Mouse (Mus musculus): ENCODE measurements around the gene Idua. TPM values are rescaled to one million over a fixed set of nuclear protein-coding genes. Genes with fewer than 3 reads are reported as not detected.
"Not testable (repeated sequence)": the region's sequence is repeated elsewhere in the genome, so short reads cannot be mapped to it uniquely, and the experiment has no call there.

Gene Idua
- 8.0 and 8.2 TPM in 2 replicates for polyA plus RNA-seq (2016; fragmentation: Nextera tagmentation; extraction: Ambion mirVana)

- Histone ChIP-seq H3K27ac (no peak within 1 kb of the TSS), H3K4me2 (replicated peaks) (peak within 1 kb of the TSS; percentile 81), H3K4me3 (peak within 1 kb of the TSS; percentile 84), H3K36me3 (peaks cover 27% of the 10 kb centered on the region), H3K9me3 (no peaks in the 10 kb centered on the region), H3K27me3 (replicated peaks) (no peaks in the 10 kb centered on the region), H3K4me1 (peaks cover 19% of the 10 kb centered on the region), H3K9ac (peak within 1 kb of the TSS; percentile 82)
- peak; percentile 56 for ATAC-seq (ENCODE audit: low FRiP score, low read depth)
- 12% methylated on average over 24 of the region's 24 CpGs for WGBS
Measured at GRCm38 (mm10) chr5:108659698-108660631, at the start of gene Idua. Gene Idua (plus strand): TSS chr5:108660331.

- no peaks in the 10 kb centered on the region for H3K9me3 ChIP-seq
- peaks cover 94% of the 10 kb centered on the region for H3K36me3 ChIP-seq
- no peaks in the 10 kb centered on the region for H3K27me3 ChIP-seq (replicated peaks)
- no peak overlapping the region for H3K4me2 ChIP-seq (replicated peaks)
- H3K4me1 ChIP-seq, result no peaks in the 10 kb centered on the region
- no peak overlapping the region for H3K9ac ChIP-seq
- ATAC-seq (ENCODE audit: low FRiP score, low read depth), result no peak
- 88% methylated on average over 1 of the region's 1 CpGs for WGBS
- H3K4me3 ChIP-seq, result no peak overlapping the region
- H3K27ac ChIP-seq, result no peak overlapping the region
Measured at GRCm38 (mm10) chr5:108610426-108610825, 49.7 kb upstream of the Idua start.

- no peak for ATAC-seq (ENCODE audit: low FRiP score, low read depth)
- Histone ChIP-seq H3K4me2 (replicated peaks) (no peak overlapping the region), H3K36me3 (peaks cover 58% of the 10 kb centered on the region), H3K27me3 (replicated peaks) (no peaks in the 10 kb centered on the region), H3K9me3 (no peaks in the 10 kb centered on the region), H3K9ac (no peak overlapping the region), H3K27ac (no peak overlapping the region), H3K4me3 (no peak overlapping the region), H3K4me1 (no peaks in the 10 kb centered on the region)
- 79% methylated on average over 2 of the region's 2 CpGs for WGBS
Measured at GRCm38 (mm10) chr5:108621870-108622269, 38.3 kb upstream of the Idua start.

- no peak overlapping the region for H3K4me2 ChIP-seq (replicated peaks)
- 93% methylated on average over 4 of the region's 4 CpGs for WGBS
- no peaks in the 10 kb centered on the region for H3K9me3 ChIP-seq
- peaks cover 18% of the 10 kb centered on the region for H3K4me1 ChIP-seq
- H3K27me3 ChIP-seq (replicated peaks), result no peaks in the 10 kb centered on the region
- no peak overlapping the region for H3K9ac ChIP-seq
- ATAC-seq (ENCODE audit: low FRiP score, low read depth), result no peak
- no peak overlapping the region for H3K4me3 ChIP-seq
- peaks cover 33% of the 10 kb centered on the region for H3K36me3 ChIP-seq
- H3K27ac ChIP-seq, result no peak overlapping the region
Measured at GRCm38 (mm10) chr5:108626050-108626660, 34.0 kb upstream of the Idua start.

GRCm38 (mm10) chr5:108628891-108629633 is 31.1 kb upstream of the Idua start:
- Histone ChIP-seq H3K9me3 (no peaks in the 10 kb centered on the region), H3K27ac (peak overlapping the region; percentile 79), H3K36me3 (peaks cover 7% of the 10 kb centered on the region), H3K4me2 (replicated peaks) (peak overlapping the region; percentile 89), H3K4me3 (peak overlapping the region; percentile 82), H3K4me1 (peaks cover 18% of the 10 kb centered on the region), H3K9ac (peak overlapping the region; percentile 89), H3K27me3 (replicated peaks) (no peaks in the 10 kb centered on the region)
- WGBS, result 2% methylated on average over 32 of the region's 32 CpGs
- ATAC-seq (ENCODE audit: low FRiP score, low read depth), result peak; percentile 84

GRCm38 (mm10) chr5:108629634-108630483 is 30.3 kb upstream of the Idua start, which contains the start of the genes Gak and Tmem175:
Gene Gak (minus strand): TSS chr5:108629755.
Gene Tmem175 (plus strand): TSS chr5:108629770.
- 1% methylated on average over 58 of the region's 58 CpGs for WGBS

GRCm38 (mm10) chr5:108633676-108634075 is 26.5 kb upstream of the Idua start:
- no peak for ATAC-seq (ENCODE audit: low FRiP score, low read depth)

More at GRCm38 (mm10) chr5:108629634-108630483, 30.3 kb upstream of the Idua start, which contains the start of the genes Gak and Tmem175:
- Histone ChIP-seq H3K27me3 (replicated peaks) (no peaks in the 10 kb centered on the region), H3K9ac (peak within 1 kb of the TSS; percentile 89), H3K4me3 (peak within 1 kb of the TSS; percentile 82), H3K4me2 (replicated peaks) (peak within 1 kb of the TSS; percentile 89), H3K4me1 (peaks cover 18% of the 10 kb centered on the region), H3K27ac (peak within 1 kb of the TSS; percentile 79), H3K36me3 (no peaks in the 10 kb centered on the region), H3K9me3 (no peaks in the 10 kb centered on the region)
- ATAC-seq (ENCODE audit: low FRiP score, low read depth), result peak; percentile 97

GRCm38 (mm10) chr5:108634088-108634487 is 26.0 kb upstream of the Idua start:
- not testable (repeated sequence) for H3K27me3 ChIP-seq (replicated peaks); H3K9me3 ChIP-seq; H3K36me3 ChIP-seq; H3K9ac ChIP-seq; H3K27ac ChIP-seq; H3K4me3 ChIP-seq; ATAC-seq (ENCODE audit: low FRiP score, low read depth); H3K4me2 ChIP-seq (replicated peaks); H3K4me1 ChIP-seq
- WGBS, result 74% methylated on average over 3 of the region's 3 CpGs

More at GRCm38 (mm10) chr5:108633676-108634075, 26.5 kb upstream of the Idua start:
- WGBS, result 94% methylated on average over 4 of the region's 4 CpGs
- no peaks in the 10 kb centered on the region for H3K27me3 ChIP-seq (replicated peaks)
- H3K27ac ChIP-seq, result no peak overlapping the region
- H3K9ac ChIP-seq, result no peak overlapping the region
- H3K9me3 ChIP-seq, result no peaks in the 10 kb centered on the region
- H3K36me3 ChIP-seq, result peaks cover 5% of the 10 kb centered on the region; the same call in 1 of the 2 replicates
- H3K4me2 ChIP-seq (replicated peaks), result no peak overlapping the region
- H3K4me1 ChIP-seq, result peaks cover 9% of the 10 kb centered on the region
- no peak overlapping the region for H3K4me3 ChIP-seq

GRCm38 (mm10) chr5:108636172-108636571 is 24.0 kb upstream of the Idua start:
- WGBS, result 84% methylated on average over 4 of the region's 4 CpGs
- Histone ChIP-seq H3K4me2 (replicated peaks) (no peak overlapping the region), H3K9me3 (no peaks in the 10 kb centered on the region), H3K27ac (no peak overlapping the region), H3K9ac (no peak overlapping the region), H3K4me3 (no peak overlapping the region), H3K27me3 (replicated peaks) (no peaks in the 10 kb centered on the region), H3K4me1 (no peaks in the 10 kb centered on the region), H3K36me3 (peaks cover 9% of the 10 kb centered on the region; the same call in 1 of the 2 replicates)
- ATAC-seq (ENCODE audit: low FRiP score, low read depth), result no peak

- Histone ChIP-seq H3K27me3 (replicated peaks) (no peaks in the 10 kb centered on the region), H3K36me3 (peaks cover 48% of the 10 kb centered on the region), H3K4me1 (no peaks in the 10 kb centered on the region), H3K9ac (no peak overlapping the region), H3K9me3 (no peaks in the 10 kb centered on the region), H3K27ac (no peak overlapping the region), H3K4me2 (replicated peaks) (no peak overlapping the region), H3K4me3 (no peak overlapping the region)
- no peak for ATAC-seq (ENCODE audit: low FRiP score, low read depth)
- WGBS, result 81% methylated on average over 2 of the region's 2 CpGs
Measured at GRCm38 (mm10) chr5:108643674-108644073, 16.5 kb upstream of the Idua start.

- no peak overlapping the region for H3K4me2 ChIP-seq (replicated peaks)
Measured at GRCm38 (mm10) chr5:108645651-108646342, 14.3 kb upstream of the Idua start.

More at GRCm38 (mm10) chr5:108645651-108646342, 14.3 kb upstream of the Idua start:
- Histone ChIP-seq H3K9ac (no peak overlapping the region), H3K4me3 (no peak overlapping the region), H3K9me3 (no peaks in the 10 kb centered on the region), H3K27ac (no peak overlapping the region), H3K27me3 (replicated peaks) (no peaks in the 10 kb centered on the region), H3K36me3 (peaks cover 65% of the 10 kb centered on the region), H3K4me1 (no peaks in the 10 kb centered on the region)
- WGBS, result 90% methylated on average over 9 of the region's 9 CpGs
- no peak for ATAC-seq (ENCODE audit: low FRiP score, low read depth)
